Mouse (Mus musculus): ENCODE measurements around the gene Stip1. TPM values are rescaled to one million over a fixed set of nuclear protein-coding genes. Genes with fewer than 3 reads are reported as not detected.

Gene Stip1
- total and polyA plus RNA-seq, 3 experiments: 178 to 314 (median 202) TPM

- peaks cover 12 to 14% of the 10 kb centered on the region in 2 experiments for H3K4me1 ChIP-seq (ENCODE audit: control insufficient read depth in 1 of 2, insufficient read depth in 2 of 2)
- no peaks in the 10 kb centered on the region for H3K36me3 ChIP-seq (replicated peaks in 1 of 2; ENCODE audit: control insufficient read depth in 1 of 2, insufficient read depth in 1 of 2, low read length in 1 of 2)
- no peak overlapping the region for H3K4me2 ChIP-seq (ENCODE audit: insufficient read depth, low read depth, poor library complexity, severe bottlenecking)
- in situ Hi-C loops (cut with MboI; ENCODE audit: low pct_ligation_motif_present, low pct_unique_long_range_greater_than_20kb, low sequenced_read_pairs) (loop anchor here (25.0 kb wide), 1 partner anchor 342 kb away; the partner anchor contains the start of gene 2700081O15Rik), dilution Hi-C loops (cut with MboI; ENCODE audit: extremely low pct_ligation_motif_present, extremely low pct_unique_long_range_greater_than_20kb, low sequenced_read_pairs) (no loop called here)
- DNase-seq (ENCODE audit: extremely low read depth): no peak
- H3K27ac ChIP-seq (ENCODE audit: insufficient read depth, low read depth): no peak overlapping the region
- H3K27me3 ChIP-seq (replicated peaks): peaks cover 71% of the 10 kb centered on the region
- H3K9me3 ChIP-seq (replicated peaks; ENCODE audit: low read length): no peaks in the 10 kb centered on the region
- no peaks in the 10 kb centered on the region for H3K79me2 ChIP-seq (replicated peaks; ENCODE audit: control insufficient read depth, extremely low read depth, insufficient read depth, poor library complexity, severe bottlenecking)
- TF ChIP-seq POLR2AphosphoS2 (IDR thresholded peaks at IDR 0.05; ENCODE audit: low read depth, low read length) (no peak), ZNF384 (IDR thresholded peaks at IDR 0.05; ENCODE audit: low read depth, low read length) (peak; percentile 44; the same call in 1 of the 2 replicates)
- H3K4me3 ChIP-seq (replicated peaks in 1 of 3; ENCODE audit: low read depth in 2 of 3, low read length in 2 of 3, poor library complexity in 1 of 3): no peak overlapping the region
- H3K9ac ChIP-seq (ENCODE audit: insufficient read depth, low read depth): no peak overlapping the region
Observed at GRCm38 (mm10) chr19:7069781-7070763, 30.3 kb upstream of the Stip1 start.

DNA sequence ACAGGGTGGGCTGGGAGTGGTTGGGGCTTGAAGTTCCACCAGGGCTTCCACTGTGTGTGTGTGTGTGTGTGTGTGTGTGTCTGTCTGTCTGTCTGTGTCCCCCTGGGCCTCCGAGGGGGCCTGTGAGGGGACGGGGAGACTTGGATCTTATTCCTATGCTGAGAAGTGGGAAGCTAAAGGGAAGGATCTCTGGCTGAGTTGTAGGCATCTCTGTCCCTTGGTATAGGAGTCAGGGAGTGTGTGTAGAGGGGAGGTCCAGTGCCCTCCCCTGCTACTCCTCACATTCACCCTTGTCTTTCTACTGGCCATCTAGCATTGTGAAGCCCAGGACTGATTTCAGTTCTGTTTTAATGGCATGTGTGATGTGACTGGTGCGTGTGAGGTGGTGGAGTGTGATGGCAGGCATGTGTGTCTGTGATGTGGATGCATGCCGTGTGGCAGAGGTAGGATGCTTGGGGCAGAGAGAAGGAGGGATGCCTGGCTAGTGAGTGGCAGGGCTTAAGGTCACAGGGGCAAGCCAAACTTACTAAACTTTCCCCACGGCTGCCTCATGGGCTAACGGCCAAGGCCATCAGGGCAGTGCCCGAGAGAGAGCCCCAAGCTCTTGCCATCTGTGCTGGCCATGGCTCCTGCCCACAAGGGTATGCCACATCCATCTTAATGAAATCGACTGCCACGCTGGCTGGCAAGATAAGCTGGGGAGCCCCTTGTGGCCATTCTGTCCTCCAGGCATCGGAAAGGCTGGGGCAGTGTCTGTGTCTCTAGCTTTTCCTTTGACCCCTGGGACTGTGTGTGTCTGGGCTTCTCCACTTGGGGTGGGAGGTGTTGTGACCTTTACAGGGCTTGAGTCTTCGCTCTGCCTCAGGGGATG, 29.1 kb upstream of the Stip1 start:
- no peak overlapping the region for H3K27ac ChIP-seq (ENCODE audit: insufficient read depth, low read depth)
- H3K9ac ChIP-seq (ENCODE audit: insufficient read depth, low read depth): no peak overlapping the region
- no peak overlapping the region for H3K4me3 ChIP-seq (replicated peaks in 1 of 3; ENCODE audit: low read depth in 2 of 3, low read length in 2 of 3, poor library complexity in 1 of 3)
- H3K27me3 ChIP-seq (replicated peaks): peaks cover 61% of the 10 kb centered on the region
- in situ Hi-C loops (cut with MboI; ENCODE audit: low pct_ligation_motif_present, low pct_unique_long_range_greater_than_20kb, low sequenced_read_pairs): loop anchor here (25.0 kb wide), 1 partner anchor 343 kb away; the partner anchor contains the start of gene 2700081O15Rik
- no peak overlapping the region for H3K4me2 ChIP-seq (ENCODE audit: insufficient read depth, low read depth, poor library complexity, severe bottlenecking)
- TF ChIP-seq ELF1 (IDR thresholded peaks at IDR 0.05; ENCODE audit: low read depth, low read length): no peak
- TF ChIP-seq PAX5 (IDR thresholded peaks at IDR 0.05; ENCODE audit: low read length): no peak
- peaks cover 12 to 14% of the 10 kb centered on the region in 2 experiments for H3K4me1 ChIP-seq (ENCODE audit: control insufficient read depth in 1 of 2, insufficient read depth in 2 of 2)
- no peaks in the 10 kb centered on the region for H3K36me3 ChIP-seq (replicated peaks in 1 of 2; ENCODE audit: control insufficient read depth in 1 of 2, insufficient read depth in 1 of 2, low read length in 1 of 2)
- no peak for DNase-seq (ENCODE audit: extremely low read depth)
- dilution Hi-C loops (cut with MboI; ENCODE audit: extremely low pct_ligation_motif_present, extremely low pct_unique_long_range_greater_than_20kb, low sequenced_read_pairs): no loop called here
- no peaks in the 10 kb centered on the region for H3K79me2 ChIP-seq (replicated peaks; ENCODE audit: control insufficient read depth, extremely low read depth, insufficient read depth, poor library complexity, severe bottlenecking)
- no peaks in the 10 kb centered on the region for H3K9me3 ChIP-seq (replicated peaks; ENCODE audit: low read length)

DNA sequence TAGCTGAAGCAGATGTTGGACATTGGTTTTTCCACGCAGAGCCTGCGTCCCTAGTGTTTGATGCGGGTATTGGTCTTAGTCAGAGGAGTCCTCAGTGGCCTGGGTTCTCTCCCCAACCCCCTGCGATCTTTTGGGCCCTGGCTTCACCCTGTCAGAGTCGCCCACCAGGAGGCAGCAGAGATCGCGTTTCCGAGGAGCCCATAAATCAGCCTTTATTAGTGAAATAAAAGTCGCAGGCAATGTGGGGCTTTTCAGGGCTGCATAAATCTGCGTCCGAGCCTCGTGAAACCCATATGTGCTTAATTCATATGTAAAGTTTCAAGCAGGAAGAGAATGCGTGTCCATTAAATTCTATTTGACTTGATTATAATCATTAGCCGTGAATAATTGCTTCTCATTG, 28.4 kb upstream of the Stip1 start:
- peaks cover 63% of the 10 kb centered on the region for H3K27me3 ChIP-seq (replicated peaks)
- H3K4me1 ChIP-seq (ENCODE audit: control insufficient read depth in 1 of 2, insufficient read depth in 2 of 2): peaks cover 12 to 14% of the 10 kb centered on the region in 2 experiments
- no peak overlapping the region for H3K9ac ChIP-seq (ENCODE audit: insufficient read depth, low read depth)
- H3K9me3 ChIP-seq (replicated peaks; ENCODE audit: low read length): no peaks in the 10 kb centered on the region
- TF ChIP-seq HCFC1 (IDR thresholded peaks at IDR 0.05; ENCODE audit: low read depth, low read length) (no peak), CTCF (conservative IDR thresholded peaks at IDR 0.05 in 1 of 2, IDR thresholded peaks at IDR 0.05 in 1 of 2; ENCODE audit: low read depth in 2 of 2, low read length in 2 of 2) (peak; percentile 40 to 87; a peak in 3 of 4 replicates), SMC3 (IDR thresholded peaks at IDR 0.05; ENCODE audit: low read depth, low read length) (peak; percentile 82), RAD21 (IDR thresholded peaks at IDR 0.05; ENCODE audit: low read depth, low read length) (peak; percentile 79), PAX5 (IDR thresholded peaks at IDR 0.05; ENCODE audit: low read length) (no peak), IRF4 (IDR thresholded peaks at IDR 0.05; ENCODE audit: low read depth, low read length) (peak; percentile 9; the same call in 1 of the 2 replicates), SIN3A (IDR thresholded peaks at IDR 0.05; ENCODE audit: low read length) (no peak)
- H3K27ac ChIP-seq (ENCODE audit: insufficient read depth, low read depth): no peak overlapping the region
- H3K4me3 ChIP-seq (replicated peaks in 1 of 3; ENCODE audit: low read depth in 2 of 3, low read length in 2 of 3, poor library complexity in 1 of 3): no peak overlapping the region
- dilution Hi-C loops (cut with MboI; ENCODE audit: extremely low pct_ligation_motif_present, extremely low pct_unique_long_range_greater_than_20kb, low sequenced_read_pairs): no loop called here
- peak; percentile 61 for DNase-seq (ENCODE audit: extremely low read depth)
- H3K79me2 ChIP-seq (replicated peaks; ENCODE audit: control insufficient read depth, extremely low read depth, insufficient read depth, poor library complexity, severe bottlenecking): no peaks in the 10 kb centered on the region
- H3K4me2 ChIP-seq (ENCODE audit: insufficient read depth, low read depth, poor library complexity, severe bottlenecking): no peak overlapping the region
- H3K36me3 ChIP-seq (replicated peaks in 1 of 2; ENCODE audit: control insufficient read depth in 1 of 2, insufficient read depth in 1 of 2, low read length in 1 of 2): no peaks in the 10 kb centered on the region
- in situ Hi-C loops (cut with MboI; ENCODE audit: low pct_ligation_motif_present, low pct_unique_long_range_greater_than_20kb, low sequenced_read_pairs): loop anchor here (25.0 kb wide), 1 partner anchor 344 kb away; the partner anchor contains the start of gene 2700081O15Rik
